Mouse (Mus musculus) heart, postnatal 0 days (tissue): ENCODE measurements around the gene Ntrk3.

Experiments used
- CTCF ChIP-seq: IDR thresholded peaks from 2 replicates; pipeline ENCODE4 v1.5.1; 2016; ENCODE audit warnings: antibody characterized with exemption, control low read depth, low read depth
- EP300 ChIP-seq: IDR thresholded peaks from 2 replicates; pipeline ENCODE4 v1.6.1; 2016; ENCODE audit warnings: antibody characterized with exemption, low read depth

- no peak for TF ChIP-seq EP300
- no peak for TF ChIP-seq CTCF
Observed at GRCm38 (mm10) chr7:78433617-78434144, 304.1 kb downstream of the Ntrk3 start.
